Mouse (Mus musculus): ENCODE data around the gene Ryr1. TPM values are rescaled to one million over a fixed set of nuclear protein-coding genes. Genes with fewer than 3 reads are reported as not detected.
"Not testable (repeated sequence)": the region's sequence is repeated elsewhere in the genome, so short reads cannot be mapped to it uniquely, and the experiment has no call there.

Gene Ryr1
- polyA plus RNA-seq, 1 experiment from 2014 or later, result 10.2 TPM

DNA sequence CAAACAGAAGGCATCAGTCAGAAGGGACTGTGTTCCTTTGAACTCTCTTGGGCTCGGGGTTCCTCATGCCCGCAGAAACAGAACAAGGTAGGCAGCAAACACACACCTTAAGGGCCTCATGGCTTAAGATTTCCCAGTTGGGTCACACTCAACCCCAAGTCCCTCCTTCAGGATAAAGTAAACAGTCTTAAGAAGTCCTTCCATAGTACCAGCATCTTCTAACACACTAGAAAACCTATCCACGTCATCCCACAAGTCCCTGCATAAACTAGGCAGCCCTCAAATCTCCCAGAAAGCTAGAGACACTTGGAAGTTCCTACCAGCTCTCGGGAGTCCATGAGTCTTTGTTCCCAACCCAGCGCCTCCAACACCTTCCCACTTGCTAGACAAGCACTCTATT lies 37.3 kb upstream of the Ryr1 start:
- H3K27me3 ChIP-seq, result peaks cover 25% of the 10 kb centered on the region
- no peak overlapping the region for H3K4me2 ChIP-seq
- peaks cover 22% of the 10 kb centered on the region for H3K36me3 ChIP-seq (ENCODE audit: poor library complexity, severe bottlenecking)
- 0 out of 2 replicates have a peak, but pooled peaks cover under 1% of the 10 kb centered on the region for H3K4me1 ChIP-seq
- 85% methylated on average over 5 of the region's 5 CpGs for WGBS
- no peak overlapping the region for H3K27ac ChIP-seq
- ATAC-seq, result no peak
- H3K9ac ChIP-seq, result no peak overlapping the region
- no peak overlapping the region for H3K4me3 ChIP-seq
- H3K9me3 ChIP-seq (replicated peaks), result no peaks in the 10 kb centered on the region

DNA sequence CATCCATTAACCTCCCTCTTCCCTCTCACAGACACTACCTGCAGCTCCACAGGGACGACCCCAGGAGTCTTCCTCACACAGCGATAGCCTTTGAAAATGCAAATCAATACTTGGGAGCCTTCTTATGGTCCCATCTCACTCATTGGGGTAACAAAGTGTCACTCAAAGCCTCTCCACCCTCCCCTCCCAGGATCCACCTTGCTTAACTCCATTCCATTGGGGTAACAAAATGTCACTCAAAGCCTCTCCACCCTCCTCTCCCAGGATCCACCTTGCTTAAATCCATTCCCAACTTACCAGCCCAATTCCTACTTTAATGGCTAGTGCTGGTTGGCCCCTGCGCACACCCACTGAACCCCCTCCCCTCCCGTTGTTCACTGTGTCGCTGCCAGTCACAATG lies 33.3 kb upstream of the Ryr1 start:
- H3K4me1 ChIP-seq, result peaks cover 10% of the 10 kb centered on the region
- no peak overlapping the region for H3K4me2 ChIP-seq
- no peak for ATAC-seq
- peaks cover 18% of the 10 kb centered on the region for H3K36me3 ChIP-seq (ENCODE audit: poor library complexity, severe bottlenecking)
- H3K27me3 ChIP-seq, result peaks cover 25% of the 10 kb centered on the region
- H3K4me3 ChIP-seq, result no peak overlapping the region
- H3K27ac ChIP-seq, result no peak overlapping the region
- 0% methylated on average over 5 of the region's 5 CpGs for WGBS
- H3K9me3 ChIP-seq (replicated peaks), result no peaks in the 10 kb centered on the region
- no peak overlapping the region for H3K9ac ChIP-seq

DNA sequence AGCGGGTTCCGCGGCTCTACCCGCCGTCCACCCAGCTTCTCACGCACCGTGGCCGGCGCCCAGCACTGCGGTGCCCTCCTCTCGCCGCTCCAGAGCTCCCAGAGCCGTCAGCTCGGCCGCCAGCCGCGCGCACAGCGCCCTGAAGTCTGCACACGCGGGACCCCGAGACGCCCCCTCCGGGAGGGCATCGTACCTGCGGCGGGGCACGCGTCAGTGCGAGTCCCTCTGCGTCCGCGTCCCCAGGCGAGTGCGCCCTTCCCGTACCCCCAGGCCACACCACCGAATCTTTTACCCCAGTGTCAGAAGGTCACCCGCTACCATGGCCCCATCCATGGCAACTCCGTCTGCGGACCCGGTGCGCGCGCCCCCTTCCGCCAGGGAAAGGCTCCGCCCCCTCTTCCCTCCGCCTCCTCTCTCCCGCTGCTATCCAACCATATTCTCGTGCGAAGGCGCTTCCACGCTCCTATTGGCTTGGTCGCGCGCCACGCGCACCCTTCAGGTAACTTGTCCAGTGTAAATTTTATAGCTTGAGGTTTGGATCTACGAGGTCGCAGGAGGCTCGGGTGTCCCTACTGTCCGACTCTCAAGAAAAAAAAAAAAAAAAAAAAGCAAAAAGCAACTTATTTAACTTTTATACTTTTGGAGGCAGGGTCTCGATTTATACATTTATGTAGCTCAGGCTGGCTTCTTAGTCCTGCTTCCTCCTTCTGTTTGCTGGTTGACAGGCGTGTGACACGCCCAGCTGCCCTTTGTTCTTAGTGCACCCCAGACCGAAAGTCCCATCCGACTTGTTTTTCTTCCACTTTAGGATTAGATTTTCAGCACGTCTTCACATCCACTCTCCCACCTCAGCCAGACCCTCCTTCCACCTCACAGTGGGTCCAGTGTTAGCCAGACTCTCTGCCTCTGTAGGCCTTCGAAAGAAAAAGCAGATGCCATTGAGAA lies 31.1 kb upstream of the Ryr1 start, which contains the start of gene Fam98c:
TSS of gene Fam98c (minus strand) at position 397 of the 945 bp plus-strand sequence.
- H3K4me3 ChIP-seq, result peak within 1 kb of the TSS; percentile 75
- WGBS, result 4% methylated on average over 58 of the region's 68 CpGs
- H3K4me2 ChIP-seq, result peak within 1 kb of the TSS; percentile 98

DNA sequence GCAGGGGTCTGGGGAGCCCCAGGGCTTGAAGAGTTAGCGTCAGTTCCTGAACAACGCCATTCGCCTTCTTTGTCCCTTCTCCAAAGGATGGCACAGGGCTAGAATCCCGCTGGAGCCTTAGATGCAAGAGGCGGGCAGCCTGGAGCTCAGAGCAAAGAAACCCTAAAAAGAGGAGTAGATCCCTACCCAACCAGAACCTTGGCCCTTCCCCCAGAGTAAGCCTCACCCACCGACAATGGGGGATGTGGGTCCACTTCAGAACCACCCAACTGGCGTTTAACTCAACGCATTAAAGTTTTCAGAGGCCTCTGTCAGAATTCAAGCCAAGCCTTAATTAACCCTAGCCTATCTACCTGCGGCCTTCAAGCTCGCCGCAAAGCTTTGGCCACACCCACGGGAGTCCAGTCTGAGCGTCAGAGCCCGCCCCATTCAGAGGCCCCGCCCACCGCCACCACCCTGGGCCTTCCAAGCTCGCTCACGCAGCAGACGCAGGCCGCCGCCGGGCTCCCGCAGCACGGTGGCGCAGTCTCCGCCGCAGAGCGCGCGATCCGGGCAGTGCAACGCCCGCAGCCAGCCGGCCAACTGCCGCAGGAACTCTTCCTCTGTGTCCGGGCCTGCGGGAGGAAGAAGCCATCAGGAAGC lies 30.3 kb upstream of the Ryr1 start:
- Histone ChIP-seq H3K9ac (peak overlapping the region; percentile 80), H3K4me1 (peaks cover 10% of the 10 kb centered on the region), H3K36me3 (ENCODE audit: poor library complexity, severe bottlenecking) (no peaks in the 10 kb centered on the region), H3K27me3 (peaks cover 25% of the 10 kb centered on the region), H3K4me2 (peak overlapping the region; percentile 98), H3K4me3 (peak overlapping the region; percentile 75), H3K27ac (peak overlapping the region; percentile 90), H3K9me3 (replicated peaks) (no peaks in the 10 kb centered on the region)
- 8% methylated on average over 37 of the region's 37 CpGs for WGBS
- peak; percentile 93 for ATAC-seq

More for the DNA sequence above, 31.1 kb upstream of the Ryr1 start, which contains the start of gene Fam98c:
- Histone ChIP-seq H3K27ac (peak within 1 kb of the TSS; percentile 90), H3K9ac (peak within 1 kb of the TSS; percentile 80), H3K4me1 (peaks cover 10% of the 10 kb centered on the region), H3K9me3 (replicated peaks) (no peaks in the 10 kb centered on the region), H3K27me3 (peaks cover 25% of the 10 kb centered on the region), H3K36me3 (ENCODE audit: poor library complexity, severe bottlenecking) (peaks cover 3% of the 10 kb centered on the region; the same call in 1 of the 2 replicates)
- peak; percentile 77 for ATAC-seq

DNA sequence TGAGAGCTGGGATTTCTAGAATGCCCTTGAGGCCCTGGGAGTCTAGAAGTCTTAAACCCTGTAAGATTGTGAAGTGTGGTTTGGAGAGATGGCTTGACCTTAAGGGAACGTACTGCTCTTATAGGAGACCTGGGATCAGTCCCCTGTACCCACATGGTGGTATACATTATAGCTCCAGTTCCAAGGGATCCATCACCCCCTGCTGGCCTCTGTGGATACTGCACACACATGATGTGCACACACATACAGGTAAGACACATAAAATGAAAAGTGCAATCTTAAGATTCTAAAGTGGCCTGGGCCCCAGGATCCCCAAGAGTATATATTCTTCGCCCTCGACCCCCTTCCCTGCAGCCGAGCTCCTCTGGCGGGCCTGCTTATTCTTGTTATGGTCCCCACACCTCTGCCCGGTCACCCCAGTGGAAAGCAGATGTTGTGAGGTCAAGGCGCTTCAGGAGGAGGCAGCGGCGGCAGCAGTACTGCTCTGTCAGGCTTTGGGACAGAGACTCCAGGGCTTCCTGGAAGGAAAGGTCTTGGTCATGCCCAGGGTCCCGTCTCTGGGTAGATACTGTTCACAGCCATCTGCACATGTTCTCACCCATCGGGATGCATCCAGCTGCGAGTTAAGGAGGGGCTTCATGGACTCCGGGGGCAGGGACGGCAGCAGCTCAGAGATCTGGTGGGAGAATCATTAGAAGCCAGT lies 29.2 kb upstream of the Ryr1 start:
- no peak overlapping the region for H3K4me3 ChIP-seq
- H3K4me1 ChIP-seq, result peaks cover 10% of the 10 kb centered on the region
- no peaks in the 10 kb centered on the region for H3K36me3 ChIP-seq (ENCODE audit: poor library complexity, severe bottlenecking)
- H3K9ac ChIP-seq, result no peak overlapping the region
- no peak overlapping the region for H3K4me2 ChIP-seq
- no peaks in the 10 kb centered on the region for H3K9me3 ChIP-seq (replicated peaks)
- peaks cover 17% of the 10 kb centered on the region for H3K27me3 ChIP-seq
- WGBS, result 98% methylated on average over 14 of the region's 14 CpGs
- ATAC-seq, result no peak
- no peak overlapping the region for H3K27ac ChIP-seq

DNA sequence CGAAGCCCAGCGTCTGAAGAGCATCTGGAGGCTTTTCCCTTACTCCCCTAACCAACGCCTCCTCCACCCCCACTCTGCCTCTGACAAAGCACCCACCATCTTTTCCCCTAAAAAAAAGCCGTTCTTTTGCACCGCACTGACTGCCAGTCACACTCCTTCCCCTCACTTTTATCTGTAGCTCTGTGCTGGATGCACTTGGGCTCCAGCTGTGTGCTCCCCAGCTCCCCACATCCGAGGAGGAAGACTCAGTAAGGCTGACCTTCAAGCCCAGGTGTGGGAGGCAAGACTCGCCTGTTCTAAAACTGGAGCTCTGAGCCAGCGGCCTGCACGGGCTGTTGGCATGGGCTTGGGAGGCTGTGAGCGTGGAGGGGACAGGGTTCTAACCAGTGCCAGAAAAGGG lies 26.5 kb upstream of the Ryr1 start:
- H3K36me3 ChIP-seq (ENCODE audit: poor library complexity, severe bottlenecking), result no peaks in the 10 kb centered on the region
- H3K9ac ChIP-seq, result no peak overlapping the region
- H3K4me3 ChIP-seq, result no peak overlapping the region
- no peaks in the 10 kb centered on the region for H3K9me3 ChIP-seq (replicated peaks)
- no peak for ATAC-seq
- WGBS, result 72% methylated on average over 10 of the region's 10 CpGs
- H3K4me1 ChIP-seq, result peaks cover 9% of the 10 kb centered on the region
- H3K27ac ChIP-seq, result no peak overlapping the region
- no peak overlapping the region for H3K4me2 ChIP-seq
- 0 out of 2 replicates have a peak, but pooled peaks cover 2% of the 10 kb centered on the region for H3K27me3 ChIP-seq

DNA sequence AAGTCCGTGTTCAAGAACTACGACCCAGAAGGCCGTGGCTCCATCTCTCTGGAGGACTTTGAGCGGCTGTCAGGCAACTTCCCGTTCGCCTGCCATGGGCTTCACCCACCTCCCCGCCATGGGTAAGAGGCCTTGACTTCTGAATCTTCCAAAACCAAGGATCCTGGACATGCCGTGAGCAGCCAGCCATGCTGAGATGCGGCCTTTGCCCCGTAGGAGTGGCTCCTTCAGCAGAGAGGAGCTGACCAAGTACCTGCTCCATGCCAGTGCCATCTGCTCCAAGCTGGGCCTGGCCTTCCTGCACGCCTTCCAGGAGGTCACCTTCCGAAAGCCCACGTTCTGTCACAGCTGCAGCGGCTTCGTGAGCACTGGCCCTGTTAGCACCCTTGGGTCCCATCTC lies 23.8 kb upstream of the Ryr1 start:
- no peak overlapping the region for H3K27ac ChIP-seq
- H3K27me3 ChIP-seq, result no peaks in the 10 kb centered on the region
- no peaks in the 10 kb centered on the region for H3K4me1 ChIP-seq
- H3K36me3 ChIP-seq (ENCODE audit: poor library complexity, severe bottlenecking), result no peaks in the 10 kb centered on the region
- H3K4me3 ChIP-seq, result no peak overlapping the region
- H3K9me3 ChIP-seq (replicated peaks), result no peaks in the 10 kb centered on the region
- H3K4me2 ChIP-seq, result no peak overlapping the region
- WGBS, result 90% methylated on average over 15 of the region's 15 CpGs
- no peak overlapping the region for H3K9ac ChIP-seq
- no peak for ATAC-seq

DNA sequence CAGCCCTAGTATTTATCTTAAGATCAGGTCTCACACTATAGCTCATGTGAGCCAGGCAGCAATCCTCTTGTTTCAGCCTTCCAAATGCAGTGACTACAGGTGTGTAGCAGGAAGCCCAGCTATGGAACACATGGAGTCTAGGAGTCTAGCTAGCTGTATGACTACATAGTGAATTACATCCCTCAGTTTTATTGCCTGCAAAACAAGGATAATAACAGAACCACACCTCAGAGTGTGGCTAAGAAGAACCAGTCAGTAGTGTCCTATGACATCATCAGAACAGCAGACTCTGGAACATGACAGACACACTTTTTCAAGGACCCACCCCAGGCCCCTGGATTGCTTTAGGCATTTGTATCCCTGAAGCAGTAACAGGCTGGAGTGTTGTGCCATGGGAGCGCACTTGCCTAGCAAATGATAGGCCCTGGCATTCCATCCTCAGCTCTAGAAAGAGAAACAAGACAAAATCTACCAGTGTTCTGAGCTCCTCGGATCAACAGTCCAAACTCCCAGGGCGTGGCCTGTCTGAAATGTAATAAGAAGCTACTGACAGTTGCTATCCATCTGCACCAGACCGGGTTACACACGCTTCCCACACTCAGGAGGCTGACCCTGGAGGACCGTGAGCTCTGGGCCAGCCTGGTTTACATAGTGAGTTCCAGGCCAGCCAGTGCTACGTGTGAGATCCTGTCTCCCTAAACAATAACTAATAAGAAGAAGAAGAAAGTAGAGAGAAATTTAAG lies 21.8 kb upstream of the Ryr1 start:
- 87% methylated on average over 7 of the region's 7 CpGs for whole genome bisulfite sequencing
- Histone ChIP-seq H3K4me1 (no peaks in the 10 kb centered on the region), H3K4me3 (no peak overlapping the region), H3K27ac (no peak overlapping the region), H3K4me2 (no peak overlapping the region), H3K9me3 (replicated peaks) (no peaks in the 10 kb centered on the region), H3K36me3 (ENCODE audit: poor library complexity, severe bottlenecking) (no peaks in the 10 kb centered on the region), H3K9ac (no peak overlapping the region), H3K27me3 (no peaks in the 10 kb centered on the region)
- ATAC-seq, result no peak

DNA sequence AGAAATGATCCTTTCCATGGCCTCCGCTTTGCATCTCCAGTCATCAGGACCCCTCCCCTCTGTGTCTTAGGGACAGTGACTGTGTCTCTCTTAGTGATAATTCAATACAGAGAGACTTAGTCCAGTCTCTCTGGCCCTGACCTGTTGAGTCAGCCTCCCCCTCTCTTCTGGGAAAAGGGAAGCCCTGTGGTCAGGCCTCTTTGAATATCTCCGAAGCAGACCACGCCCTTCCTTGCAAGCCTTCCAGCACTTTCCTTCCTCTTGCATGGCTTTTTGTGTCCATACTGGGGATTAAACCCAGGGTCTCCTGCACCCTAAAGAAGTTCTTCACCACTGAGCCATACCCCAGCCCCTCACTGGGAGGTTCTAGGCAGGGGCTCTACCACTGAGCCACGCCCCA lies 19.0 kb upstream of the Ryr1 start:
- H3K9ac ChIP-seq, result no peak overlapping the region
- H3K4me3 ChIP-seq, result no peak overlapping the region
- H3K27me3 ChIP-seq, result no peaks in the 10 kb centered on the region
- no peaks in the 10 kb centered on the region for H3K36me3 ChIP-seq (ENCODE audit: poor library complexity, severe bottlenecking)
- H3K4me2 ChIP-seq, result no peak overlapping the region
- no peaks in the 10 kb centered on the region for H3K4me1 ChIP-seq
- no peak overlapping the region for H3K27ac ChIP-seq
- ATAC-seq, result no peak
- 97% methylated on average over 4 of the region's 4 CpGs for WGBS
- H3K9me3 ChIP-seq (replicated peaks), result no peaks in the 10 kb centered on the region

DNA sequence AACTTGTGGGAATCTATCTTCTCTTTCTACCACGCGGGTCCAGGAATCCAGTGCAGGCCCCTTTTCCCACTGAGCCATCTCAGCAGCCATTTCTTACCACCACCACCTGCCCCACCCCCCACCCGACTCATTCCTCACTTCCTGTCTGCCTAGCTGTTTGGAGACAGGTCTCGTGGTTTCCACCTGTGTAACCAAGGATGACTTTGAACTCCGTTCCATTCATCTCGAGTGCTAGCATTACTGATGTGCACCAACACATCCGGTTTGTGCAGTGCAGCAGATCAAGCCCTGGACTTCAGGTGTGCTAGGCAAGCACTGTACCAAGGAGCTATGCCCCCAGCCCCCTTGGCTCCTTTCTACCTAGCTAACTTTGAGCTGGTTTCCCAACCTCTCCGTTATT lies 16.4 kb upstream of the Ryr1 start:
- no peaks in the 10 kb centered on the region for H3K4me1 ChIP-seq
- WGBS, result 88% methylated on average over 8 of the region's 8 CpGs
- no peaks in the 10 kb centered on the region for H3K9me3 ChIP-seq (replicated peaks)
- no peaks in the 10 kb centered on the region for H3K36me3 ChIP-seq (ENCODE audit: poor library complexity, severe bottlenecking)
- no peak for ATAC-seq
- H3K4me3 ChIP-seq, result no peak overlapping the region
- no peak overlapping the region for H3K4me2 ChIP-seq
- no peak overlapping the region for H3K9ac ChIP-seq
- H3K27me3 ChIP-seq, result peaks cover 5% of the 10 kb centered on the region; the same call in 1 of the 2 replicates
- H3K27ac ChIP-seq, result no peak overlapping the region

DNA sequence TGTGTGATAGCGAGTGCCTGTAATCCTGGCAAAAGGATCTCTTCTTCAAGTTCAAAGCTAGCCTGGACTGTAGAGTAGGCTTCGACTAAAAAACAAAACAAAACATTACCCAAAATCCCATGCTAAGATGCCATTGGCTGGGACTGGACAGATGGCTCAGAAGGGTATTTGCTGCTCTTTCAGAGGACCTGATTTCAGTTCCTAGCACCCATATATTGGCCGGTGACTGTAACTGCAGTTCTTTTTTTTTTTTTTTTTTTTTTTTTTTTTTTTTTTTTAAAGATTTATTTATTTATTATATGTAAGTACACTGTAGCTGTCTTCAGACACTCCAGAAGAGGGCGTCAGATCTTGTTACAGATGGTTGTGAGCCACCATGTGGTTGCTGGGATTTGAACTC lies 14.3 kb upstream of the Ryr1 start:
- H3K4me1 ChIP-seq; H3K27ac ChIP-seq; H3K36me3 ChIP-seq (ENCODE audit: poor library complexity, severe bottlenecking); H3K4me2 ChIP-seq; H3K9ac ChIP-seq; H3K9me3 ChIP-seq (replicated peaks); H3K4me3 ChIP-seq; ATAC-seq: not testable (repeated sequence)
- H3K27me3 ChIP-seq, result peaks cover 20% of the 10 kb centered on the region
- WGBS, result 89% methylated on average over 3 of the region's 4 CpGs
